Mouse (Mus musculus): ENCODE data around the gene Pnkp. TPM values are rescaled to one million over a fixed set of nuclear protein-coding genes. Genes with fewer than 3 reads are reported as not detected.
A peak's percentile ranks its signal among the peaks of the same experiment; 100 is the strongest.

Pnkp gene
- total RNA-seq, 1 experiment from 2014 or later: 26.5 TPM

DNA sequence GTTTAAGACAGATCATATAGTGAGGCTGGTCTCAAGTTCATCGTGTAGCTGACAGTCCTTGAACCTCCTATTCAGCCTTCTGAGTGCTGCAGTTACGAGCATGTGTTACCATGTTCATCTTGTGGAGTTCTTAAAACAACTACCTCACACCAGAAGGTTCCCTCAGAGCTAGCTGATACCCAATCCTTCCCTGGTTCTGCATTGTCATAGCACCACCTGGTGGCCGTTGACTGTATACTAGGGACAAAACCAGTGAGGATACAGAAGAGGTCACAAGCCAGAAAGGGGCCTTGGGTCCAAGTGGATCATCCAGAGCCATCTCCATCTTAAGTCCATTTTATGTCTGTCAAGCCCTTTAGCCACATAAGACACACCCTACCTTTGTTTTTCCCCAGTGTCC lies 32.1 kb upstream of the Pnkp start:
- ATAC-seq (replicated peaks; ENCODE audit: low read depth, poor library complexity, severe bottlenecking): peak; percentile 71

GRCm38 (mm10) chr7:44826771-44827170 lies 30.2 kb upstream of the Pnkp start:
- no peak for ATAC-seq (replicated peaks; ENCODE audit: low read depth, poor library complexity, severe bottlenecking)

DNA sequence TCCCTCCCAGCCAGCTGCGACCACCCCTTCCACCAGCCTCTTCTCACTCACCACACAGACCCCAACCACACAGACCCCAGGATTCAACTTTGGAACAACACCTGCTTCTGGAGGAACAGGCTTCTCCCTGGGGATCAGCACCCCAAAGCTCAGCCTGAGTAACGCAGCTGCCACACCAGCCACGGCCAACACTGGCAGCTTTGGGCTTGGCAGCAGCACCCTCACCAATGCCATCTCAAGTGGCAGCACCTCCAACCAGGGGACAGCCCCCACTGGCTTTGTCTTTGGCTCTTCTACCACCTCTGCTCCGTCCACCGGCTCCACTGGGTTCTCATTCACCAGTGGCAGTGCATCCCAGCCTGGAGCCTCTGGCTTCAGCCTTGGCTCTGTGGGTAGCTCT lies 28.2 kb upstream of the Pnkp start:
- ATAC-seq (replicated peaks; ENCODE audit: low read depth, poor library complexity, severe bottlenecking): no peak

- no peak for ATAC-seq (replicated peaks; ENCODE audit: low read depth, poor library complexity, severe bottlenecking)
Measured at GRCm38 (mm10) chr7:44832763-44833162, 24.2 kb upstream of the Pnkp start.

DNA sequence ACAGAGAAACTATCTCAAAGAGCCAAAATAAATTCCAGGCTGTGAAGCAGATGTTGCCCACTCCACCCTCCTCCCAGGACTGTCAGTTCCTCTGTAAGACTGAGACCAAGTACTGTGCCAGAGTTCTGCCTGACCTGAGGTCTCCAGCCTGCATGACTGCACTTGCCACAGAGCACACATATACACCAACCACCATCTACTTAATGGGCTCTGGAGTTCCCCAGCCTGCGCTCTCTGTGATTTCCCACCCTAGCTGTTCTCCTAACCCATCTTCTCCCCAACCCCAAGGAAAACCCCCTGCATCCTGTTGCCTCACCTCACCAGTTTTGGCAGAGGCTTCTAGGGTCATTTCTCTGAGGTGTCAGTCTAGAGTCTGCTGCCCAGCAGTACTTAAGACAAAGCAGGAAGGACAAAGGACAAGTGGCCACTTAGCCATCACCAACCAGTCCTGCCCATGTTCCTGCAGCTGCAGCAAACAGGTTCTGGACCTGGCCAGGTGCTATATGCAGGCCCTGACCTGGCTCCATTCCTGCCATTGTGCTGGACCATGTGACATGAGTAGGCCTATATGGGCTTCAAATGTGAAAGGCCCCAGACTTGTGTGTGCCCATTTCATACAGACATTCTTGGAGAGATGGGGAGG lies 21.4 kb upstream of the Pnkp start:
- ATAC-seq (replicated peaks; ENCODE audit: low read depth, poor library complexity, severe bottlenecking): no peak

DNA sequence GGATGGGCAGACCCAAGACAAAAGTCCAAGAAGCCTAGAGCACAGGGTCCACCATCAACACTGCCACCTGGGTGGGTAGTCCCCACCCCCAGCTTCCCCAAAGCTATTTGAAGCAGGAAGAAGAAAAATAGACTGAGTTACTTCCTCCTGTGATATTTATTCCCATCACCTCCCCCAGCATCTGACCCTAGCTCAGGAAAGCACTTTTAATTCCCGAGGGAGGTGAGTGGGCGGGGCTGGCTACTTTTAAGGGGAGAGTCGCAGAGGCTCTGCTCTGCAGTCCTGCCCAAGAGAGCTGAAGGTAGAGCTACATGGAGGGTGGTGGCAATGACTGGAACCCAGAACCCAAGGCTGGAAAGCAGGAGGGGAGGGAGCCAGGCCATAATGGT lies 20.9 kb upstream of the Pnkp start:
- no peak for ATAC-seq (replicated peaks; ENCODE audit: low read depth, poor library complexity, severe bottlenecking)

GRCm38 (mm10) chr7:44836423-44837053 lies 20.4 kb upstream of the Pnkp start:
- no peak for ATAC-seq (replicated peaks; ENCODE audit: low read depth, poor library complexity, severe bottlenecking)

GRCm38 (mm10) chr7:44838073-44838472 lies 18.9 kb upstream of the Pnkp start:
- ATAC-seq (replicated peaks; ENCODE audit: low read depth, poor library complexity, severe bottlenecking): no peak

GRCm38 (mm10) chr7:44839171-44839490 lies 17.8 kb upstream of the Pnkp start:
- no peak for ATAC-seq (replicated peaks; ENCODE audit: low read depth, poor library complexity, severe bottlenecking)

DNA sequence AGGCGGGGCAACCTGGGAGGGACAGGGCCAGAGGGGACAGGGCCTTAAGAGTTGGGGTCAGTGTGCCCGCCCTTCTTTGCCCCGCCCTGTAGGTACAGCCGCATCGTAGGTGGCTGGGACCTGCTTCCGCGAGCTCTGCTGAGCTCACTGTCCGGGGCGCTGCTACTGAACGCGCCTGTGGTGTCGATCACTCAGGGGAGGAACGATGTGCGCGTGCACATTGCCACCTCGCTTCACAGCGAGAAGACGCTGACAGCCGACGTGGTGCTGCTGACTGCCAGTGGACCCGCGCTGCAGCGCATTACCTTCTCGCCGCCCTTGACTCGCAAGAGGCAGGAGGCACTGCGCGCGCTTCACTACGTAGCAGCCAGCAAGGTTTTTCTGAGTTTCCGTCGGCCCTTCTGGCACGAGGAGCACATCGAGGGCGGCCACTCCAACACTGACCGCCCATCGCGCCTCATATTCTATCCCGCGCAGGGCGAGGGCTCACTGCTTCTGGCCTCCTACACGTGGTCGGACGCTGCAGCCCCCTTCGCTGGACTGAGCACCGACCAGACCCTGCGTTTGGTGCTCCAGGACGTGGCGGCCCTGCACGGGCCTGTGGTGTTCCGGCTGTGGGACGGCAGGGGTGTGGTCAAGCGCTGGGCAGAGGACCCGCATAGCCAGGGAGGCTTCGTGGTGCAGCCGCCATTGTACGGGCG lies 17.3 kb upstream of the Pnkp start:
- peak; percentile 34 for ATAC-seq (replicated peaks; ENCODE audit: low read depth, poor library complexity, severe bottlenecking)

- peak; percentile 53 for ATAC-seq (replicated peaks; ENCODE audit: low read depth, poor library complexity, severe bottlenecking)
Measured at GRCm38 (mm10) chr7:44840426-44840825, 16.5 kb upstream of the Pnkp start.

- ATAC-seq (replicated peaks; ENCODE audit: low read depth, poor library complexity, severe bottlenecking): no peak
Measured at GRCm38 (mm10) chr7:44841825-44842463, 15.0 kb upstream of the Pnkp start.

GRCm38 (mm10) chr7:44845006-44845405 lies 11.9 kb upstream of the Pnkp start:
- ATAC-seq (replicated peaks; ENCODE audit: low read depth, poor library complexity, severe bottlenecking): no peak

- ATAC-seq (replicated peaks; ENCODE audit: low read depth, poor library complexity, severe bottlenecking): no peak
Measured at GRCm38 (mm10) chr7:44846804-44847203, 10.1 kb upstream of the Pnkp start.

DNA sequence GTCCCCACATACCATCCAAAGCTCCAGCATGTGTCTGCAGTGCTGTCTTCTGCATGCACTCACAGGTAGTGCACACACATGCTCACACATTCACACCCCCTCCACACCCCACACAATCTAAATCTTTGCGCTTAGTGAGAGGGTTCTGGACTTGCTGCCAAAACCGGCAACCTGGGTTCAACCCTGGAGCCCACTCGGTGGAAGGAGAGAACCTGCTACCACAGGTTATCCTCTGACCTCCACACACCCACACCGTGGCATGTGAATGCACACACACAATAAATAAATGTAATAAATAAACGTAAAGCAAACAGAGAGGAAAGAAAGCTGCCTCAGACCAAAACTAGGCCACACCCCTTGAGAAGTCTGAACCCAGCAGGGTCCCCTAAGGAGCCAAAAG lies 9.2 kb upstream of the Pnkp start:
- no peak for ATAC-seq (replicated peaks; ENCODE audit: low read depth, poor library complexity, severe bottlenecking)

- peak; percentile 75 for ATAC-seq (replicated peaks; ENCODE audit: low read depth, poor library complexity, severe bottlenecking)
Measured at GRCm38 (mm10) chr7:44848561-44849415, 8.2 kb upstream of the Pnkp start, which contains the start of the genes Akt1s1 and Tbc1d17. Akt1s1 (plus strand) TSS chr7:44848991. Tbc1d17 (minus strand) TSS chr7:44849079.

DNA sequence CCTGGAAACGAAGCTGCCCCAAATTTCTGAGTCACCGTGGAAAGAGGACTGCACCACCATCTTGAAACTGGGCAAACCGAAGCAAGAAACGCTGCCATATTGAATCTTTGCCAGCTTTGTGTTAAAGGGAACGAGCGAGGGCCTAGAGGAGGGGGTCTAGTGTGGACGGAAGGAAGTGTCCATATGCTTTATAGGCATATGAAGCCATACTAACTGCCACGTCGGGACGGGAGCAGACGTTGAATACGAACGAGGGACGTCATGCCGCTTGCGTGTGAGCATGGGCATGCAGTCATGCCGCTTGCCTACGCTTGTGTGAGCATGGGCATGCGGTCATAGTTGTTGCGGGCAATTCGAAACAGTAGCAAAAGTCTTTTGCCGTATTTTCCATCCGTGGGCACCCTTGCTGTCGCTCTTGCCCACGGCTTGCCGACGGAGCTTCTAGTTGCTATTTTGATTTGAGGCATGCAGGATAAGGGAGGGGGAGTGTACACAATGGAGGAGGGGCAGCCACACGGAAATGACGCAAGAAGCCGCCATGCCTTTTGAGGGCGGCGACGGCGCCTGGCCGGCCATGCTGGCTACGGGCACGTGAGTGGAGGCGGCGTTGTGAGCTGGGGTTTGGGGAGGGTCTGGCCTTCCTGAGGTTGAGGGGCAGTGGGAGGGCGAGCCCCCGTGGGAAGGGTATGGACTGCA lies 7.4 kb upstream of the Pnkp start:
- peak; percentile 48 for ATAC-seq (replicated peaks; ENCODE audit: low read depth, poor library complexity, severe bottlenecking)

DNA sequence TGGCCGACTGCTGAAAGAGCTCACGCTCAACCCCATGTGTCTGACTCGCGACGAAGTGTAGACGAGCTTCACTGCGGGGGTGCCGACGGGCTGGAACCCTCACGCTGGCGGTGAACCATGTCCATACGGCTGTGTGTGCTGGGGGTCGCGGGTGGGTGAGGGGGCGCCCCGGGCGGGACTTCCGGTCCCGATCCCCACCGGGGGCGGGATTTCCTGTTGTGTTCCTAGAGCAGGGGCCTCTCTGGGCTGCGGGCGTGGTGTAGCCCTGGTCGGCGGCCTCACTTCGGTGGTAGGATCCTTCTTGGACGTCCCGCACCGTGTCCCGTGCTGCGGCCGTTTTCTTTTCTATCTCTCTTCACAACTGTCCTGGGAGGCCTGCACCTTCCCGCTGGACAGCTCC lies 6.8 kb upstream of the Pnkp start:
- ATAC-seq (replicated peaks; ENCODE audit: low read depth, poor library complexity, severe bottlenecking): no peak

- no peak for ATAC-seq (replicated peaks; ENCODE audit: low read depth, poor library complexity, severe bottlenecking)
Measured at GRCm38 (mm10) chr7:44850789-44851624, 5.9 kb upstream of the Pnkp start.

All from common myeloid progenitor, adult 5-6 weeks (primary cell).